In the genomic region with DNA sequence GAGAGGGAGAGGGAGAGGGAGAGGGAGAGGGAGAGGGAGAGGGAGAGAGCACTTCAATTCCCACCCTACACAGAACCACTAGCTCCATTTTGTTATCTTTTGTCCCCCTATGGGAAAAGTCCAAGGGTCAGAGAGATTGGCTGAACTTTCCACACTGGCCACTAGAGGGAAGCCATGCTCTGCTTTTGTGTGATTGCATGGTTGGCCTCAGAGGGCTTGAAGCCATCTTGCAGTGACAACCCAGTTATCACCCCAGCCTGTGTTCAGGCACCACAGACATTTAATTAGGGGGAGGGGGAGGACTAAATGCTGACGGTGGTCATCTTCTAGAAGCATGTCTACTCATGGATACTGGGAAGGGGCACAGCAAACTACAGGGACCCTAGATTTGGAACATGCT, we compare ENCODE assay signal across 9 mouse cellular contexts.
DNase-seq lines count a peak whose midpoint lies in the region; ATAC-seq and TF ChIP-seq lines count a peak whose summit lies in the region.
"Had no signal": no experiment of that assay in that cellular context is flagged by ENCODE, and none has a peak within 500 bp of the region (broad histone marks: within the 10 kb centered on the region; RNA-seq: fewer than 3 reads in every experiment).

No protein-coding gene starts in this region.

- H3K27ac ChIP-seq in ES-Bruce4 (ENCODE audit: insufficient read depth, low read length), result no peak overlapping the region
- peak overlapping the region; percentile 76 for H3K27ac ChIP-seq in bone marrow macrophage, adult 2 months (ENCODE audit: insufficient read depth, low read depth, low read length)
- no peak overlapping the region for H3K27ac ChIP-seq in lung, embryonic 15.5 days
- H3K27ac ChIP-seq in neural tube, embryonic 14.5 days (ENCODE audit: low read depth, low read length), result no peak overlapping the region
- no peak overlapping the region for H3K27ac ChIP-seq in stomach, postnatal 0 days (replicated peaks)
- H3K27ac ChIP-seq: heart, embryonic 13.5 days had no signal

- no peak overlapping the region for H3K9ac ChIP-seq in ES-Bruce4 (ENCODE audit: low read depth, poor library complexity, severe bottlenecking)
- H3K9ac ChIP-seq in lung, embryonic 15.5 days, result no peak overlapping the region
- H3K9ac ChIP-seq in neural tube, embryonic 14.5 days (replicated peaks; ENCODE audit: low read depth, low read length), result no peak overlapping the region
- H3K9ac ChIP-seq in stomach, postnatal 0 days (ENCODE audit: low read length), result no peak overlapping the region
- H3K9ac ChIP-seq: heart, embryonic 13.5 days had no signal

- H3K4me2 ChIP-seq in lung, embryonic 15.5 days, result no peak overlapping the region
- H3K4me2 ChIP-seq in neural tube, embryonic 14.5 days (ENCODE audit: low read depth, low read length), result no peak overlapping the region
- no peak overlapping the region for H3K4me2 ChIP-seq in stomach, postnatal 0 days (replicated peaks; ENCODE audit: low read depth)
- H3K4me2 ChIP-seq: heart, embryonic 13.5 days had no signal

- DNase-seq in heart, postnatal 4 days, result peak; percentile 85
- peak; percentile 76 for DNase-seq in layer of hippocampus, adult 11-12 months (ENCODE audit: low spot score)
- DNase-seq in stomach, postnatal 0 days (ENCODE audit: low spot score), result peak; percentile 62

- peak; percentile 83 for ATAC-seq in erythroblast, adult 5-6 weeks (replicated peaks; ENCODE audit: low FRiP score, poor library complexity, severe bottlenecking)
- 0 out of 2 replicates have a peak, but pooled peaks have one; percentile 63 for ATAC-seq in lung, embryonic 15.5 days (ENCODE audit: borderline replicate concordance, extremely low read depth, low FRiP score, low TSS enrichment)
- peak; percentile 81 for ATAC-seq in neural tube, embryonic 14.5 days (ENCODE audit: low read depth)
- peak; percentile 63 for ATAC-seq in stomach, postnatal 0 days (ENCODE audit: low FRiP score, low TSS enrichment)

- H3K27me3 ChIP-seq in ES-Bruce4 (ENCODE audit: control insufficient read depth, insufficient read depth, low read length, poor library complexity, severe bottlenecking), result no peaks in the 10 kb centered on the region
- no peaks in the 10 kb centered on the region for H3K27me3 ChIP-seq in lung, embryonic 15.5 days
- no peaks in the 10 kb centered on the region for H3K27me3 ChIP-seq in neural tube, embryonic 14.5 days (ENCODE audit: control insufficient read depth, insufficient read depth, low read length)
- H3K27me3 ChIP-seq in stomach, postnatal 0 days (ENCODE audit: control insufficient read depth, insufficient read depth, low read length), result no peaks in the 10 kb centered on the region
- H3K27me3 ChIP-seq: heart, embryonic 13.5 days had no signal

- no peak overlapping the region for H3K4me3 ChIP-seq in ES-Bruce4 (ENCODE audit: low read depth, low read length)
- no peak overlapping the region for H3K4me3 ChIP-seq in bone marrow macrophage, adult 2 months (ENCODE audit: insufficient read depth, low read length)
- H3K4me3 ChIP-seq in lung, embryonic 15.5 days, result no peak overlapping the region
- H3K4me3 ChIP-seq in neural tube, embryonic 14.5 days (ENCODE audit: low read depth, low read length), result no peak overlapping the region
- no peak overlapping the region for H3K4me3 ChIP-seq in stomach, postnatal 0 days (ENCODE audit: low read depth, low read length)
- H3K4me3 ChIP-seq: heart, embryonic 13.5 days had no signal

- TF ChIP-seq CTCF in ES-Bruce4 (IDR thresholded peaks at IDR 0.05; ENCODE audit: low read depth, low read length), result peak; percentile 74
- peak; percentile 69 for TF ChIP-seq CTCF in bone marrow macrophage, adult 2 months (IDR thresholded peaks at IDR 0.05; ENCODE audit: low read depth, low read length)
- TF ChIP-seq CTCF in stomach, postnatal 0 days (IDR thresholded peaks at IDR 0.05; ENCODE audit: low read depth), result peak; percentile 91

- no peaks in the 10 kb centered on the region; the same call in 1 of the 2 replicates for H3K9me3 ChIP-seq in ES-Bruce4 (replicated peaks; ENCODE audit: control insufficient read depth, insufficient read depth, low read length, poor library complexity, severe bottlenecking)
- H3K9me3 ChIP-seq in lung, embryonic 15.5 days, result no peaks in the 10 kb centered on the region
- no peaks in the 10 kb centered on the region for H3K9me3 ChIP-seq in neural tube, embryonic 14.5 days (ENCODE audit: control insufficient read depth, low read length)
- no peaks in the 10 kb centered on the region for H3K9me3 ChIP-seq in stomach, postnatal 0 days (ENCODE audit: control insufficient read depth, low read length)
- H3K9me3 ChIP-seq: heart, embryonic 13.5 days had no signal

- no peaks in the 10 kb centered on the region for H3K4me1 ChIP-seq in ES-Bruce4 (ENCODE audit: control insufficient read depth, insufficient read depth, low read length)
- H3K4me1 ChIP-seq in bone marrow macrophage, adult 2 months (ENCODE audit: control insufficient read depth, insufficient read depth, low read length), result peaks cover 58% of the 10 kb centered on the region
- no peaks in the 10 kb centered on the region for H3K4me1 ChIP-seq in lung, embryonic 15.5 days
- no peaks in the 10 kb centered on the region for H3K4me1 ChIP-seq in neural tube, embryonic 14.5 days (ENCODE audit: control insufficient read depth, insufficient read depth, low read length)
- no peaks in the 10 kb centered on the region for H3K4me1 ChIP-seq in stomach, postnatal 0 days (replicated peaks; ENCODE audit: control insufficient read depth, insufficient read depth)

- TF ChIP-seq POLR2A in ES-Bruce4 (IDR thresholded peaks at IDR 0.05; ENCODE audit: insufficient read depth, low read length), result no peak
- no peak for TF ChIP-seq POLR2A in bone marrow macrophage, adult 2 months (IDR thresholded peaks at IDR 0.05; ENCODE audit: borderline replicate concordance, low read depth, low read length)

- 0% methylated on average over 1 of the region's 1 CpGs for WGBS in lung, embryonic 15.5 days
- 4% methylated on average over 1 of the region's 1 CpGs for WGBS in neural tube, embryonic 14.5 days
- 5% methylated on average over 1 of the region's 1 CpGs for whole genome bisulfite sequencing in stomach, postnatal 0 days

- no peak for TF ChIP-seq EP300 in ES-Bruce4 (IDR thresholded peaks at IDR 0.05; ENCODE audit: insufficient read depth, low read depth, low read length)
- TF ChIP-seq EP300 in stomach, postnatal 0 days (optimal IDR thresholded peaks at IDR 0.05), result no peak

- no peaks in the 10 kb centered on the region for H3K36me3 ChIP-seq in ES-Bruce4 (ENCODE audit: control insufficient read depth, insufficient read depth, low read length, poor library complexity, severe bottlenecking)
- no peaks in the 10 kb centered on the region for H3K36me3 ChIP-seq in lung, embryonic 15.5 days
- no peaks in the 10 kb centered on the region for H3K36me3 ChIP-seq in neural tube, embryonic 14.5 days (ENCODE audit: control insufficient read depth, insufficient read depth, low read length)
- H3K36me3 ChIP-seq in stomach, postnatal 0 days (ENCODE audit: control insufficient read depth, insufficient read depth, low read length), result no peaks in the 10 kb centered on the region
- H3K36me3 ChIP-seq: heart, embryonic 13.5 days had no signal
